Mouse (Mus musculus) frontal cortex, postnatal 14 days (tissue): Measurements from ENCODE around the gene Vmn1r128.
"Not testable (repeated sequence)": the region's sequence is repeated elsewhere in the genome, so short reads cannot be mapped to it uniquely, and the experiment has no call there.

Source experiments
- DNase-seq, 2 experiments: peaks; one replicate each; pipeline ENCODE4 v3.0.0; 2022; ENCODE audit warnings: low spot score in 2 of 2

Vmn1r128 gene

DNA sequence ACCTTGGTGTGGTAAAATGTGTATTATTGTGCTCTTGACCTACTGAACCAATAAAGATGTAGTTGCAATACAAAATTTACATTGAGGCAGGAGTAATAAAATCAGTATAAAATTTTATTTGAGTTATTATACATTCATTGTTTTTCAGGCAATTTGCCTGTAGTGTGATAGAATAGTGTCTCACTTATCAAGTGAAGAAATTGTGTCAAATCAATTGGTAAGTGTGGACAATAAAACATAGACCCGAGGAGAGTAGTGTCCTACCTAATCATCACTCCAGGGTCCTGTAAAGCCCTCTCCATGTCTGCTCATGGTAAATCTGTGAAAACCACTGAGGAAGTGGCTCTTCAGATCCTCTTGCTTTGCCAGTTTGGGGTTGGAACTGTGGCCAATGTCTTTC lies at the start of gene Vmn1r128:
Gene Vmn1r128 (plus strand): TSS at position 301 of the 400 bp plus-strand sequence.
- not testable (repeated sequence) for DNase-seq

DNA sequence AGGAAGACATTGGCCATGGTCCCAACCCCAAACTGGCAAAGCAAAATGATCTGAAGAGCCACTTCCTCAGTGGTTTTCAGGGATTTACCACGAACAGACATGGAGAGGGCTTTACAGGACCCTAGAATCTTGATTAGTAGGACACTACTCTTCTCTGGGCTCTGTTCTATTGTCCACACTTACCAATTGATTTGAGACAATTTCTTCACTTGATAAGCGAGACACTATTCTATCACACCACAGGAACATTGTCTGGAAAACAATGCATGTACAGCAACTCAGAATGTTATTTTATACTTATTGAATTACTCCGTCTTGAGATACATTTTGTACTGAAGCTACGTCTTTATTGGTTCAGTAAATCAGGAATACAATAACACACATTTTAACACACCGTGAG lies 47.8 kb upstream of the Vmn1r128 start, which contains the start of gene Vmn1r126:
Gene Vmn1r126 (minus strand): TSS at position 101 of the 400 bp plus-strand sequence.
- not testable (repeated sequence) for DNase-seq

- not testable (repeated sequence) for DNase-seq
Observed at GRCm38 (mm10) chr7:21319761-21320160, 29.4 kb upstream of the Vmn1r128 start, which contains the start of gene Vmn1r127. Vmn1r127 (minus strand) TSS chr7:21319861.

GRCm38 (mm10) chr7:21361191-21361590 lies 12.0 kb downstream of the Vmn1r128 start, which contains the start of gene Vmn1r129:
Vmn1r129 (minus strand) TSS chr7:21361291.
- DNase-seq, result not testable (repeated sequence)
